Mouse (Mus musculus) left cerebral cortex, adult 18-20 months (tissue): ENCODE data around the gene Zfp874b. TPM values are rescaled to one million over a fixed set of nuclear protein-coding genes. Genes with fewer than 3 reads are reported as not detected.
"Not testable (repeated sequence)": the region's sequence is repeated elsewhere in the genome, so short reads cannot be mapped to it uniquely, and the experiment has no call there.

ENCODE experiments used
- DNase-seq, 2 experiments: peaks; one replicate each; pipeline ENCODE4 v3.0.0; 2021 to 2022; ENCODE audit warnings: low spot score in 2 of 2, mixed read lengths in 1 of 2
- long read RNA-seq, 2 experiments: library from polyadenylated mRNA; stranded (forward); transcript quantifications; one replicate each; pipeline ENCODE4 v2.0.0; 2021
- total RNA-seq, 2 experiments: library from RNA; stranded (reverse); gene quantifications; 2 replicates each; pipeline ENCODE4 v1.2.3; 2021

Gene Zfp874b
- 10 to 100 TPM; 14.9 to 23.6 TPM for total RNA-seq
- long read RNA-seq, experiment 1, partial matches to known transcripts: 0 of 1 reads
- long read RNA-seq, experiment 1, other reads (novel, unspliced or antisense): 1 of 1 reads
- long read RNA-seq, experiment 2: 0 reads

- DNase-seq: peak; percentile 87 to 88
These were observed at the start of gene Zfp874b for GRCm38 (mm10) chr13:67483625-67484423. TSS of gene Zfp874b (minus strand) at chr13:67484258.

- DNase-seq: no peak
These were observed 43.1 kb upstream of the Zfp874b start for GRCm38 (mm10) chr13:67527049-67527730.

DNA sequence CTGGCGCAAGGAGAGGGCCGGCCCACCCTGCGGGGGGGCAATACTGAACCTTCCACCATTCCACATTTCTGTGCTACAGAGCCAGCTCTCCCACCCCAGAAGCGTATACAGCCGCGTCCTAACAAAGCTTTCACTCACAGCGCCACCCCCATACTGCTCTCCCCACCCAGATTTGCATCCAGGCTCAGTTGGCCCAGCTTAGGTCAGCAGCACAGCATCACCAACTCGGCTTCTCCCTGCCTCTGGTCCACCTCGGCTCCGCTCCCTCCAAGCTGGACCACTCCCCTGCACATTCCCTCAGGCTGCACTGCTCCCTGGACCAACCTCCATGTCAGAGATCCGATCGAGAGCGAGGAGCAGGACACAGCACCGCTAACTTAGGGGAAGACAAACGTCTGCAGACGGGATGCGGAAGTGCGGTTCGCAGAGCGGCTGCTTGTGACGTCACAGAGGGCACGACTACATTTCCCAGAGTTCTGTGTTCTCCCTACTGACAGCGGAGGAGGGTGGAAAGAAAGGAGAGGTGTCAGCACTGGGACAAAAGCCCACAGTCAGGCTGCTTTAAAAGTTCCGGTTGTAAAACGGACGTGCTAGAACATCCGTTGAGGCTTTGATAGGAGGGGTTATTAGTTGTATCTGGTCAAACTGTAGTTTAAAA is 41.8 kb upstream of the Zfp874b start, which contains the start of the genes Gm26965 and Zfp87:
TSS of gene Gm26965 (minus strand) at position 399 of the 658 bp plus-strand sequence.
TSS of gene Zfp87 (minus strand) at position 425 of the 658 bp plus-strand sequence.
- DNase-seq: peak; percentile 94 to 95

- no peak for DNase-seq
These were observed 16.9 kb upstream of the Zfp874b start for GRCm38 (mm10) chr13:67500908-67501307.

- peak; percentile 88 to 89 for DNase-seq
These were observed 16.1 kb upstream of the Zfp874b start, which contains the start of gene Zfp58 for GRCm38 (mm10) chr13:67500084-67500719. TSS of gene Zfp58 (minus strand) at chr13:67500555.

DNA sequence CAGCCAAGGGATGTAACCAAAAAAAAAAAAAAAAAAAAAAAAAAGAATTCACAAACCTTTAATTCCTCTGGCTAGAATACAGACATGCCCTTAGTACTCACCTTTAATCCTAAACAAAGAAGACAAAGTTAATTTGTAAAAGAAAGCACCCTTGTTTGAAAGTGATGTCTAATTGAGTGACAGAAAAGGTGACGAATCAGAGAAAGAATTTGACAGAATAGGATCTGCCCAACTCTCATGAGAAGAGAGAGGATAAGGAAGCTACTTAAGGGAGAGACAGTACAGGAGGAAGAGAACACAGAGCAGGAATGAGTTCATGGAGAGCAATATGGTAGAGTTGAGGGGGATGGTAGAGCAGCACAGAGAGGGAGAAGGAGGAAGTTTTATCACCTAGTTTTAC is 11.6 kb upstream of the Zfp874b start:
- DNase-seq: no peak

GRCm38 (mm10) chr13:67484424-67484811 is 360 bp upstream of the Zfp874b start:
- no peak for DNase-seq

- DNase-seq: no peak
These were observed 2.5 kb downstream of the Zfp874b start for GRCm38 (mm10) chr13:67481528-67481927.

- DNase-seq: no peak
These were observed 14.8 kb downstream of the Zfp874b start for GRCm38 (mm10) chr13:67469274-67469673.

GRCm38 (mm10) chr13:67463506-67464185 is 20.4 kb downstream of the Zfp874b start:
- DNase-seq: not testable (repeated sequence)

- DNase-seq: no peak
These were observed 32.1 kb downstream of the Zfp874b start for GRCm38 (mm10) chr13:67452021-67452309.

DNA sequence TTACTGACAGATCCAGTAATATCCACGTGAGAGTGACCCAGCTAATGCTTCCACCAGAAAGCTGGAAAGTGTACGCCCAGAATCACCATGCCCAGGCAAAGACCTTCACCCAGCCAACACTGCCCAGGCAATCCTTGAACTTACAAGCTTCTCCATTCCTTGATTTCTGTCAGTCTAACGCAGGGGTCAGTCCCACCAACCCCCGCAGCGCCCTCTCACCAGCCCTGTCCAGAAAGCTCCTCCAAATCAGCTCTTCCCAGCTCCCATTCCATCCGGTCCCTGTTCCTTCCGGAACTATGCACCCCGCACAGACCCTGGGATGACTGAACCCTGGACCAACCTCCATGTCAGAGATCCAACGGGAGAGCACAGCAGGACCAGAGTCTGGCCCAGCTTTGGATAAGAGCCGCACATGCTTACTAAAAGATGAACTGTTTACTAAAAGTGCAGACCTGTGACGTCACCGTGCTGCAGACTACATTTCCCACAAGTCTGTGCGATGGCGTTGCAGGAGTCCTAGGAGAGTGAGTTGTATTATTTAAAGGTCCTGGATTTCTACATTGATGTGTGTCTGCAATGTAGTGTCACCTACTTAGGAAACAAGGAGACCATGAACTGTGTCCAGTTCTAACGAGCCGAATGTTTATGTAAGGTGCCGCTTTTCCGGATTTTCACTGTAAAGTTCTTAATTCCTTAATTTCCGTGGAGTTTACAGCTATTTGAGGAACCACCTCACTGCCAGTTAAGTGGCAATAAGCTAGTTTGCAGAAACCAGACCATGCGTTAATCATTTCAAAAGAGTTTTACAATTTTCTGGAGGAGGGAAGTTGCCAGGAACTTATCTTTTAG is 32.7 kb downstream of the Zfp874b start, which contains the start of gene Zfp874a:
TSS of gene Zfp874a (minus strand) at position 453 of the 849 bp plus-strand sequence.
- DNase-seq: peak; percentile 92 to 93

DNA sequence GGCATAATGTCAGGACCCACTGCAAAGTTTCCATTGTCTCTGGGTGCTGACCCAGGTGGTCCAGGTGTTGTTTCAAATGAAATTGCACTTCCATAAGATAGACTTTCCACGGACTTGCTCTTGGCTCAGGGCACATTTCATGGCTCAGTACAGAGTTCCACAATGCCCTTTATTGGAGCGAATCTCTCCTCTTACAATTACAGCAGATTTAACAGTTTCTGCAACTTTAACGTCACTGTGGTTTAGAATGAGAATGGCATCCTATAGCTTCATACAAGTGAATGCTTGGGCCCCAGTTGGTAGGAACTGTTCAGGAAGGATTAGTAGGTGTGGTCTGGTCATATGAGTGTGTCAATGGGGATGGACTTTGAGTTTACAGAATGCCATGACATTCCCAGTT is 47.0 kb downstream of the Zfp874b start:
- DNase-seq: not testable (repeated sequence)

DNA sequence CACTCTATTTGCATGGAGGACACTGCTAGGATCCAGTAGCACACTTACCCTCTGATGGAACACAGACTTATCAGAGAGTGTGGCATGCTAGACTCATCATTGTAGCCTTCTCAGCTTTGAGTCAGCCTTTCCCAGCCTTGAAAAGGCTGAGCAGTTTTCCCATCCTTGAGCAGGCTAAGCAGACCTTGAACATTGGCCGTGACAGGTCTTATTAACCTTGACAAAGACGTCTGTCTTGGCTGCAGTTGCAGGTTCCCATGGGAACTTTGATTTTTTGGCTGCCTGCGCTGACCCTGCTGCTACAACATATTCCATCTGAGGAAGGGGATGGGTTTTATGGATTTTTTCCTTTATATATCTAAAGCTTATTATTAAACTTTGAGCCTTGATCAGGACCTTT is 55.9 kb downstream of the Zfp874b start:
- no peak for DNase-seq

- not testable (repeated sequence) for DNase-seq
These were observed 58.4 kb downstream of the Zfp874b start for GRCm38 (mm10) chr13:67425699-67426098.

DNA sequence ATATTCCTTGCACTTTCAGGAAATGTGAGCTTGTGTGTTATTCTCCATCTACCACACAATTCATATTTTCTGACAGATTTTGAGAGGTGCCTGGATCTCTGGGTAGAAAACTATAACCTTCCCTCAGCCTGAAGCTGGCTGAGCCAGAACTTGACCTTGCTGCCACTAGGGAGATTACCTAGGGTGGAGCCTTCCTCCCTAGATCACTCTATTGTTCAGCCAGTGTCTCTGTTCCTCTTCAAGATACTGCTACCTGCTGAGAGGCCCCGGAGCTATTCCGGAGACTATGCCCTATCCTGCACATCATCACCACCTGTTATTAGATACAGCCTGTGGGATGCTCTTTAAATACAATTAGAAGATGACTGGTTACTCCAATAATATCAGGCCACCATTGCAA is 61.5 kb downstream of the Zfp874b start:
- DNase-seq: not testable (repeated sequence)
